Mouse (Mus musculus): Measurements from ENCODE around the gene Pth2. TPM values are rescaled to one million over a fixed set of nuclear protein-coding genes. Genes with fewer than 3 reads are reported as not detected.

The Pth2 gene
- polyA plus RNA-seq, 1 experiment from 2014 or later = 0.71 TPM

GRCm38 (mm10) chr7:45193406-45193805 lies 12.6 kb downstream of the Pth2 start:
- Histone ChIP-seq H3K4me3 (no peak overlapping the region), H3K27me3 (0 out of 2 replicates have a peak, but pooled peaks cover 4% of the 10 kb centered on the region), H3K4me2 (no peak overlapping the region), H3K36me3 (no peaks in the 10 kb centered on the region), H3K9me3 (no peaks in the 10 kb centered on the region), H3K27ac (replicated peaks) (no peak overlapping the region), H3K4me1 (replicated peaks) (0 out of 2 replicates have a peak, but pooled peaks cover 9% of the 10 kb centered on the region), H3K9ac (no peak overlapping the region)
- WGBS = 74% methylated on average over 5 of the region's 5 CpGs
- no peak for ATAC-seq (ENCODE audit: low FRiP score, low read depth)

DNA sequence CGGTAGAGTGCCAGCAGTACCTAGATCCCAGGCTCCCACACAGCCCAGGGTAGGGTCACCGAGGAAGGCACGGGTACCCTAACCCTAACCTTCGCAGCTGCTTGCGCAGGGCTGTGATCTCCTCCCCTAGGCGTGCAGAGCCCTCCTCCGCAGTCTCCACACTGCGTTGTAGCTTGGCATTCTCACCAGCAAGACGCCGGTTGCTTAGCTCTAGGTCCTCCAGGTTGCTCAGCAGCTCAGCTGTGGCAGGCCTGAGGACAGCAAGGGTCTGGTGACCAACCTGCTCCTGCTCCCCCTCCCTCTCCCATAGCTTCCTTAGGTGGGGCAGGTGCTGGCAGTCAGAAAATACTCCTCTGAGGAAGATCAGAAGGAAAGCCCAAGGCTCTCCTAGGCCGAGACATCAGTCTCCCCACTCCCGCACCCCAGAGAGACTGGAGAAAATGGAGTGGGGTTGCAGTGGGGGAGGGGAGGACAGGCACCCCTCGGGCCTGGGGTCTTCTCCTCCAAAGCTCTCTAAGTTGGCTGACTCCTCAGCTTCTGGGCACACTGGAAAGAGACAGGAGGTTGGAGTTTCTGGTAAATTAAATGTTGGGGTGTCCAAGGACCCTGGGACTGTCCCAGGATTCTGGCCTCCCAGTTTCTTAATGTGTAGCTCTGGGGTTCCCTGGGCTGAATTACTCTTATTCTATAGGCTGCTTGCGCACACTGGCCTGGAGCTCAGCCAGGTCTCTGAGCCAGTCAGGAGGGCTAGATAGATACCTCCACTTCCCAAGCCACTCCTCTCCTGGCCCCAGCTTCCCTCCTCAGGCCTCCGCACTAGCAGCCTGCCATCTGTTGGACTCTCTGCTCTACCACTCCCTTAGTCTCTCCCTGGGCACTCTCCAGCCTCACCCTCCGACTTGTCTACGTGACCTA lies 13.3 kb downstream of the Pth2 start:
- H3K27me3 ChIP-seq = 0 out of 2 replicates have a peak, but pooled peaks cover 3% of the 10 kb centered on the region
- H3K9me3 ChIP-seq = no peaks in the 10 kb centered on the region
- no peak for ATAC-seq (ENCODE audit: low FRiP score, low read depth)
- no peak overlapping the region for H3K9ac ChIP-seq
- 0 out of 2 replicates have a peak, but pooled peaks cover 9% of the 10 kb centered on the region for H3K4me1 ChIP-seq (replicated peaks)
- no peaks in the 10 kb centered on the region for H3K36me3 ChIP-seq
- H3K27ac ChIP-seq (replicated peaks) = no peak overlapping the region
- no peak overlapping the region for H3K4me3 ChIP-seq
- 71% methylated on average over 17 of the region's 17 CpGs for WGBS
- no peak overlapping the region for H3K4me2 ChIP-seq

GRCm38 (mm10) chr7:45195341-45196175 lies 14.8 kb downstream of the Pth2 start:
- Histone ChIP-seq H3K27me3 (no peaks in the 10 kb centered on the region), H3K4me1 (replicated peaks) (0 out of 2 replicates have a peak, but pooled peaks cover 9% of the 10 kb centered on the region), H3K4me2 (no peak overlapping the region), H3K36me3 (no peaks in the 10 kb centered on the region), H3K9ac (no peak overlapping the region), H3K9me3 (no peaks in the 10 kb centered on the region), H3K27ac (replicated peaks) (no peak overlapping the region), H3K4me3 (no peak overlapping the region)
- ATAC-seq (ENCODE audit: low FRiP score, low read depth) = no peak
- 66% methylated on average over 13 of the region's 13 CpGs for WGBS

DNA sequence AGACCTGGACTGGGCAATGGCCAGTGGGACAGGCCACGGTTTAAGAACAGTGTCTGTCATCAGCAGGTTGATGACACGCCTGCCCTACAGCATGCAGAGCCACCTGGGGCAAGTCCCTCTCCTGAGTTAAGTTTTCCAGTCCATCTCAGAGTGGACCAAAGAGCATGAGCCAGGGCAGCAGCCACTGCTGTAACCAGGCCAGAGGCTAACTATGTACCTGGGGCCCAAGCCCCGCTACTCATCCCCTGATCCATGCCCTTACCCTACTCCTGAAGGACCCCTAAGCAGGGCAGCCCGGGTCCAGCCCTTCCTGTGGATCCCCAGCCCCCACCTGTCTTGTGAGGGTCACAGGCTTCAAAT lies 15.4 kb downstream of the Pth2 start:
- H3K27ac ChIP-seq (replicated peaks) = no peak overlapping the region
- H3K4me3 ChIP-seq = no peak overlapping the region
- H3K4me2 ChIP-seq = no peak overlapping the region
- H3K9me3 ChIP-seq = no peaks in the 10 kb centered on the region
- no peaks in the 10 kb centered on the region for H3K27me3 ChIP-seq
- H3K4me1 ChIP-seq (replicated peaks) = 0 out of 2 replicates have a peak, but pooled peaks cover 9% of the 10 kb centered on the region
- ATAC-seq (ENCODE audit: low FRiP score, low read depth) = no peak
- H3K9ac ChIP-seq = no peak overlapping the region
- no peaks in the 10 kb centered on the region for H3K36me3 ChIP-seq
- 81% methylated on average over 4 of the region's 4 CpGs for WGBS

- H3K27ac ChIP-seq (replicated peaks) = no peak overlapping the region
- WGBS = 66% methylated on average over 5 of the region's 5 CpGs
- no peaks in the 10 kb centered on the region for H3K27me3 ChIP-seq
- H3K4me3 ChIP-seq = no peak overlapping the region
- H3K9me3 ChIP-seq = no peaks in the 10 kb centered on the region
- H3K9ac ChIP-seq = no peak overlapping the region
- H3K36me3 ChIP-seq = no peaks in the 10 kb centered on the region
- H3K4me2 ChIP-seq = no peak overlapping the region
- no peak for ATAC-seq (ENCODE audit: low FRiP score, low read depth)
- H3K4me1 ChIP-seq (replicated peaks) = 0 out of 2 replicates have a peak, but pooled peaks cover 8% of the 10 kb centered on the region
These were observed 16.2 kb downstream of the Pth2 start for GRCm38 (mm10) chr7:45196994-45197393.

DNA sequence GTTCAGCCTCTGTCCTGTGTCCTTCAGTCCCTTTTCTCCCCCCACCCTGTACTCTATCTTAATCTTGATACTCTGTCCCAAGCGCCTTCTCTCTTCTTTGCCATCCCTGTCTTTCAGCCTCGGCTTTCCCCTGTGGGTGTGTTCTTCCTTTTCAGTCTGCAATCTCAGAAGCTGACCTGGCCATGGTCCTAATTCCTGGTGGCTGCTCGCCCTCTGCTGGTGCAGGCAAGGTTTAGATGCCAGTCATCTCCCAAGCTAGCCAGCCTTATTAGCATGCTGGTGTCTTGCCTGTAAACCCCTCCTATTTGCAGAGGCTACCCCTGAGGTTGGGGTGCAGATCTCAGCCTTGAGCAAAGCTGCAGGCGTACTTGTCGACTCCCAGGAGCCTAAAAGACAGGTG lies 17.6 kb downstream of the Pth2 start:
- Histone ChIP-seq H3K36me3 (no peaks in the 10 kb centered on the region), H3K4me2 (no peak overlapping the region), H3K9me3 (no peaks in the 10 kb centered on the region), H3K27me3 (no peaks in the 10 kb centered on the region), H3K9ac (no peak overlapping the region), H3K4me1 (replicated peaks) (0 out of 2 replicates have a peak, but pooled peaks cover 7% of the 10 kb centered on the region), H3K27ac (replicated peaks) (no peak overlapping the region), H3K4me3 (no peak overlapping the region)
- peak; percentile 45; the same call in 1 of the 2 replicates for ATAC-seq (ENCODE audit: low FRiP score, low read depth)
- 12% methylated on average over 5 of the region's 5 CpGs for WGBS

DNA sequence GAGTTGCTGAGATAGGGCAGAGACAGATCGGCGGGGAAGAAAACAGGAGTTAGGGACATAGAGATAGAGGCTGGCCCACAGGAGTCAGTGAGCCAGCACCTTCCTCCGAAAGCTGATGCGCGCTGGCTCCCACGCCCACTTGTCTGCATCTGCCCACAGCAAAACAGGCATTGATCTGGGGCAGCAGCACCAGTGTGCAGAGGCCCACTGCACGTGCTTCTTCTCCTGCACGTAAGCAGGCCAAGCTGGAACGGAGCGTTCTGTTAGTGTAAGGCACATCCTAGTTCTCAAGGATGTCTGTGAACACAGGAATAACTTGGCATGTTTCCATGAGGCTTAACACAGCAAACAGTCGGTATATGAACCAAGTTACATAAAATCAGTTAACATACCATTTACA lies 18.2 kb downstream of the Pth2 start:
- 84% methylated on average over 11 of the region's 11 CpGs for WGBS
- H3K9ac ChIP-seq = no peak overlapping the region
- H3K27ac ChIP-seq (replicated peaks) = no peak overlapping the region
- H3K36me3 ChIP-seq = no peaks in the 10 kb centered on the region
- H3K4me1 ChIP-seq (replicated peaks) = peaks cover 7% of the 10 kb centered on the region; the same call in 1 of the 2 replicates
- no peak overlapping the region for H3K4me3 ChIP-seq
- H3K27me3 ChIP-seq = no peaks in the 10 kb centered on the region
- no peak for ATAC-seq (ENCODE audit: low FRiP score, low read depth)
- no peak overlapping the region for H3K4me2 ChIP-seq
- no peaks in the 10 kb centered on the region for H3K9me3 ChIP-seq

GRCm38 (mm10) chr7:45202654-45203053 lies 21.9 kb downstream of the Pth2 start:
- H3K9ac ChIP-seq = no peak overlapping the region

GRCm38 (mm10) chr7:45204380-45205143 lies 23.8 kb downstream of the Pth2 start, which contains the start of gene Ccdc155:
Gene Ccdc155, minus strand, starts transcription at chr7:45204892.
- peak; percentile 98 for ATAC-seq (ENCODE audit: low FRiP score, low read depth)
- H3K9me3 ChIP-seq = no peaks in the 10 kb centered on the region
- peak within 1 kb of the TSS; percentile 75 for H3K4me2 ChIP-seq
- H3K9ac ChIP-seq = peak within 1 kb of the TSS; percentile 49
- WGBS = 9% methylated on average over 43 of the region's 44 CpGs
- H3K27me3 ChIP-seq = no peaks in the 10 kb centered on the region
- H3K36me3 ChIP-seq = no peaks in the 10 kb centered on the region
- peaks cover 4% of the 10 kb centered on the region for H3K4me1 ChIP-seq (replicated peaks)
- peak within 1 kb of the TSS; percentile 48 for H3K4me3 ChIP-seq
- H3K27ac ChIP-seq (replicated peaks) = peak within 1 kb of the TSS; percentile 87

More at GRCm38 (mm10) chr7:45202654-45203053, 21.9 kb downstream of the Pth2 start:
- Histone ChIP-seq H3K4me1 (replicated peaks) (peaks cover 11% of the 10 kb centered on the region), H3K36me3 (no peaks in the 10 kb centered on the region), H3K27ac (replicated peaks) (no peak overlapping the region), H3K27me3 (no peaks in the 10 kb centered on the region), H3K4me2 (no peak overlapping the region), H3K9me3 (no peaks in the 10 kb centered on the region), H3K4me3 (no peak overlapping the region)
- 69% methylated on average over 10 of the region's 10 CpGs for WGBS
- no peak for ATAC-seq (ENCODE audit: low FRiP score, low read depth)

GRCm38 (mm10) chr7:45208260-45208659 lies 27.5 kb downstream of the Pth2 start:
- Histone ChIP-seq H3K27ac (replicated peaks) (no peak overlapping the region), H3K9me3 (no peaks in the 10 kb centered on the region), H3K36me3 (no peaks in the 10 kb centered on the region), H3K4me1 (replicated peaks) (peaks cover 8% of the 10 kb centered on the region), H3K4me3 (no peak overlapping the region), H3K4me2 (no peak overlapping the region), H3K27me3 (peaks cover 21% of the 10 kb centered on the region), H3K9ac (no peak overlapping the region)
- WGBS = 77% methylated on average over 6 of the region's 6 CpGs
- no peak for ATAC-seq (ENCODE audit: low FRiP score, low read depth)

DNA sequence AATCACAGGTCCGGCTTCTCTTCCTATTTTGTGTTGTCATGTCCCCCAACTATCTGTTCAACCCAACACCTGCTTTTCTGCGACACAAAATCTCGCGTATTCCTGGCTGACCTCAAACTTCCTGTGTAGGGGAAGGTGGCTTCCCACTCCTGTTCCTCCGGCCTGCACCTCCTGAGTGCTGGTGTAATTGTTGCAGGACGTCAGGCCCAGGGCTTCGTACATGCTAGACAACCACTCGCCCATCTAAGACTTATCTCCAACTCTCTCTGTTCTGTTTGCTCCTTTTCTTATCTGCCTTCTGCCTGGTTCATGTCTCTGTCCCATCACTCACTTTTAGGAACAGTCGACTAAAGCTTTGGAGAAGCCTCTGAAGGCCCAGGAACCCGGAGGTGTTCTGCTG lies 30.3 kb downstream of the Pth2 start:
- 78% methylated on average over 10 of the region's 10 CpGs for WGBS
- Histone ChIP-seq H3K27ac (replicated peaks) (no peak overlapping the region), H3K9me3 (no peaks in the 10 kb centered on the region), H3K4me3 (0 out of 2 replicates have a peak overlapping the region, but pooled peaks have one; percentile 18), H3K4me2 (peak overlapping the region; percentile 29), H3K4me1 (replicated peaks) (peaks cover 11% of the 10 kb centered on the region), H3K27me3 (peaks cover 21% of the 10 kb centered on the region), H3K36me3 (no peaks in the 10 kb centered on the region), H3K9ac (no peak overlapping the region)
- no peak for ATAC-seq (ENCODE audit: low FRiP score, low read depth)

Data from hindbrain, embryonic 15.5 days (tissue).